Mouse (Mus musculus) brain, embryonic 14.5 days (tissue): ENCODE data around the gene Ube2r2. TPM values are rescaled to one million over a fixed set of nuclear protein-coding genes. Genes with fewer than 3 reads are reported as not detected.

Experiments used
- DNase-seq: peaks from one replicate; pipeline ENCODE4 v3.0.0-alpha.2; 2011; ENCODE audit warnings: low read depth
- CTCF ChIP-seq: fragments of 200-500 bp; IDR thresholded peaks from 2 replicates; pipeline ENCODE4 v1.5.1; 2012; ENCODE audit warnings: inconsistent platforms, mild to moderate bottlenecking, moderate library complexity, borderline replicate concordance; ENCODE audit not compliant: insufficient read depth, insufficient read length; ENCODE audit errors: extremely low read depth
- POLR2A ChIP-seq: fragments of 200-500 bp; IDR thresholded peaks from 2 replicates; pipeline ENCODE4 v1.6.1; 2012; ENCODE audit warnings: mild to moderate bottlenecking, inconsistent platforms, borderline replicate concordance; ENCODE audit not compliant: poor library complexity, insufficient read depth, insufficient read length, severe bottlenecking; ENCODE audit errors: extremely low read depth
- polyA plus RNA-seq: library from polyadenylated mRNA; depleted of rRNA; stranded (reverse); fragments of >200 nt; gene quantifications from 2 replicates; pipeline ENCODE4 v1.2.3, GENCODE M21; 2012; rRNA removed

Gene Ube2r2
- 139 and 175 TPM in 2 replicates for polyA plus RNA-seq

- peak; percentile 39; the same call in 1 of the 2 replicates for TF ChIP-seq POLR2A
- peak; percentile 19; the same call in 1 of the 2 replicates for TF ChIP-seq CTCF
- peak; percentile 75 for DNase-seq
Measured at GRCm38 (mm10) chr4:41135711-41136453, at the start of gene Ube2r2. Ube2r2 (plus strand) TSS chr4:41135743.

- DNase-seq, result no peak
- no peak for TF ChIP-seq CTCF
Measured at GRCm38 (mm10) chr4:41086947-41087346, 48.6 kb upstream of the Ube2r2 start.

- no peak for TF ChIP-seq POLR2A
- TF ChIP-seq CTCF, result no peak
- no peak for DNase-seq
Measured at GRCm38 (mm10) chr4:41087459-41088298, 47.9 kb upstream of the Ube2r2 start.

- DNase-seq, result no peak
- TF ChIP-seq POLR2A, result no peak
- no peak for TF ChIP-seq CTCF
Measured at GRCm38 (mm10) chr4:41089189-41089588, 46.4 kb upstream of the Ube2r2 start.

- no peak for DNase-seq
- TF ChIP-seq CTCF (no peak), POLR2A (no peak)
Measured at GRCm38 (mm10) chr4:41089705-41090104, 45.8 kb upstream of the Ube2r2 start.

- DNase-seq, result no peak
Measured at GRCm38 (mm10) chr4:41091391-41091790, 44.2 kb upstream of the Ube2r2 start.

GRCm38 (mm10) chr4:41092958-41093357, 42.6 kb upstream of the Ube2r2 start:
- no peak for DNase-seq
- no peak for TF ChIP-seq POLR2A
- no peak for TF ChIP-seq CTCF

More at GRCm38 (mm10) chr4:41091391-41091790, 44.2 kb upstream of the Ube2r2 start:
- no peak for TF ChIP-seq CTCF
- TF ChIP-seq POLR2A, result no peak

GRCm38 (mm10) chr4:41094361-41094760, 41.2 kb upstream of the Ube2r2 start:
- peak; percentile 25 for DNase-seq
- TF ChIP-seq CTCF, result no peak

GRCm38 (mm10) chr4:41096169-41096568, 39.4 kb upstream of the Ube2r2 start:
- TF ChIP-seq POLR2A (no peak), CTCF (no peak)
- DNase-seq, result no peak

- DNase-seq, result no peak
- TF ChIP-seq POLR2A (no peak), CTCF (no peak)
Measured at GRCm38 (mm10) chr4:41096794-41097193, 38.7 kb upstream of the Ube2r2 start.

- DNase-seq, result no peak
- no peak for TF ChIP-seq CTCF
- TF ChIP-seq POLR2A, result no peak
Measured at GRCm38 (mm10) chr4:41097381-41097780, 38.2 kb upstream of the Ube2r2 start.

- DNase-seq, result peak; percentile 58
- no peak for TF ChIP-seq CTCF
- no peak for TF ChIP-seq POLR2A
Measured at GRCm38 (mm10) chr4:41097871-41098576, 37.5 kb upstream of the Ube2r2 start, which contains the start of gene Aqp3. Aqp3 (minus strand) TSS chr4:41098183.

GRCm38 (mm10) chr4:41098577-41098951, 37.0 kb upstream of the Ube2r2 start:
- TF ChIP-seq CTCF (no peak), POLR2A (no peak)
- peak; percentile 23 for DNase-seq
